12 mouse cellular contexts compared by ENCODE assay signal in genomic region chr4:87096186-87096585, GRCm38 (mm10).
DNase-seq lines count a peak whose midpoint lies in the region; ATAC-seq lines count a peak whose summit lies in the region.
"Had no signal": no experiment of that assay in that cellular context is flagged by ENCODE, and none has a peak within 500 bp of the region (broad histone marks: within the 10 kb centered on the region; RNA-seq: fewer than 3 reads in every experiment).

No protein-coding gene starts in this region.

- no peak overlapping the region for H3K4me3 ChIP-seq in heart, embryonic 12.5 days
- no peak overlapping the region for H3K4me3 ChIP-seq in forebrain, embryonic 11.5 days (ENCODE audit: low read depth, low read length)
- H3K4me3 ChIP-seq: lung, embryonic 15.5 days had no signal

- H3K27me3 ChIP-seq in heart, embryonic 12.5 days (replicated peaks), result no peaks in the 10 kb centered on the region
- H3K27me3 ChIP-seq in forebrain, embryonic 11.5 days (ENCODE audit: control insufficient read depth, insufficient read depth, low read length), result no peaks in the 10 kb centered on the region
- H3K27me3 ChIP-seq: CH12.LX; lung, embryonic 15.5 days had no signal

- H3K36me3 ChIP-seq in heart, embryonic 12.5 days, result no peaks in the 10 kb centered on the region
- no peaks in the 10 kb centered on the region for H3K36me3 ChIP-seq in forebrain, embryonic 11.5 days (ENCODE audit: control insufficient read depth, insufficient read depth, low read length)
- H3K36me3 ChIP-seq: lung, embryonic 15.5 days had no signal

- H3K9me3 ChIP-seq in heart, embryonic 12.5 days (replicated peaks), result no peaks in the 10 kb centered on the region
- H3K9me3 ChIP-seq in forebrain, embryonic 11.5 days (ENCODE audit: control insufficient read depth, low read length), result no peaks in the 10 kb centered on the region
- H3K9me3 ChIP-seq: lung, embryonic 15.5 days had no signal

- no peak overlapping the region for H3K4me2 ChIP-seq in heart, embryonic 12.5 days
- no peak overlapping the region for H3K4me2 ChIP-seq in forebrain, embryonic 11.5 days (ENCODE audit: low read depth, low read length, severe bottlenecking)
- H3K4me2 ChIP-seq: lung, embryonic 15.5 days had no signal

- no peak overlapping the region for H3K9ac ChIP-seq in heart, embryonic 12.5 days
- H3K9ac ChIP-seq in forebrain, embryonic 11.5 days (ENCODE audit: low read length), result no peak overlapping the region
- H3K9ac ChIP-seq: lung, embryonic 15.5 days had no signal

- H3K27ac ChIP-seq in heart, embryonic 12.5 days (ENCODE audit: poor library complexity, severe bottlenecking), result no peak overlapping the region
- no peak overlapping the region for H3K27ac ChIP-seq in forebrain, embryonic 11.5 days (ENCODE audit: low read depth, low read length)
- H3K27ac ChIP-seq: lung, embryonic 15.5 days had no signal

- H3K4me1 ChIP-seq in heart, embryonic 12.5 days (replicated peaks), result no peaks in the 10 kb centered on the region
- H3K4me1 ChIP-seq in forebrain, embryonic 11.5 days (replicated peaks; ENCODE audit: control insufficient read depth, insufficient read depth, low read length), result no peaks in the 10 kb centered on the region
- H3K4me1 ChIP-seq: lung, embryonic 15.5 days had no signal

- WGBS in heart, embryonic 12.5 days, result 80% methylated on average over 5 of the region's 5 CpGs
- 92% methylated on average over 5 of the region's 5 CpGs for WGBS in forebrain, embryonic 11.5 days

- ATAC-seq in heart, embryonic 12.5 days (ENCODE audit: insufficient number of reproducible peaks, low FRiP score), result no peak
- no peak for ATAC-seq in forebrain, embryonic 11.5 days (replicated peaks; ENCODE audit: low FRiP score)

- peak; percentile 98 for DNase-seq in heart, adult 11 months
- DNase-seq in NIH3T3 (ENCODE audit: low read depth), result peak; percentile 27
- DNase-seq in frontal cortex, postnatal 14 days (ENCODE audit: low spot score in 2 of 2), result peak; percentile 22 to 25
- DNase-seq in layer of hippocampus, adult 8-10 months (ENCODE audit: low spot score in 2 of 2), result peak; percentile 72 to 75
- DNase-seq in adrenal gland, adult 8-10 months, result no peak
- no peak for DNase-seq in kidney, adult 18-20 months
- no peak for DNase-seq in forebrain, embryonic 11.5 days (ENCODE audit: low spot score)
- DNase-seq: adrenal gland, adult 2 months; kidney, postnatal 4 days had no signal

Comparison
In these comparisons a context has a peak if more than half of its experiments do, and no peak if none do; other contexts are left out.
1. DNase-seq: peak in heart, adult 11 months (single experiment), NIH3T3 (single experiment), frontal cortex, postnatal 14 days (2 of 2) and layer of hippocampus, adult 8-10 months (2 of 2); none in adrenal gland, adult 8-10 months (single experiment), kidney, adult 18-20 months (single experiment) and forebrain, embryonic 11.5 days (single experiment).